Mouse (Mus musculus) heart, adult 18-20 months (tissue): ENCODE measurements around the gene Taf5l. TPM values are rescaled to one million over a fixed set of nuclear protein-coding genes. Genes with fewer than 3 reads are reported as not detected.
"Not testable (repeated sequence)": the region's sequence is repeated elsewhere in the genome, so short reads cannot be mapped to it uniquely, and the experiment has no call there.

Source experiments
- DNase-seq, 2 experiments: peaks; one replicate each; pipeline ENCODE4 v3.0.0; 2021 to 2022; ENCODE audit warnings: mixed read lengths in 1 of 2
- microRNA-seq, 2 experiments: library from miRNA; unstranded; fragments of <30 nt; microRNA quantifications; one replicate each; pipeline ENCODE4 v1.2.0; 2022
- total RNA-seq, 2 experiments: library from RNA; stranded (reverse); gene quantifications; 2 replicates each; pipeline ENCODE4 v1.2.3; 2021

The Taf5l gene
- total RNA-seq, 2 experiments from 2014 or later: 12.1 to 13.5 TPM

DNA sequence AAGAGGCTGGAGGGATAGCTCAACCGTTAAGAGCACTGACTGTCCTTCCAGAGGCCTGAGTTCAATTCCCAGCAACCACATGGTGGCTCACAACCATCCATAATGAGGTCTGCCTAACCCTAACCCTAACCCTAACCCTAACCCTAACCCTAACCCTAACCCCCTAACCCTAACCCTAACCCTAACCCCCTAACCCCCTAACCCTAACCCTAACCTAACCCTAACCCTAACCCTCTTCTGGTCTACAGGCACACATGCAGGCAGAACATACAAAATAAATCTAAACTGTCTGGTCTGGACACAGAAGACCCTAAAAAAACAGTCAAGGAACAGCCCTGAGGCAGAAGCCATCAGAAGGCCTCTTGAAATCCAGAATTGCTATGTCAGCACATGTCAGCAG, 59.8 kb downstream of the Taf5l start:
- DNase-seq: no peak

DNA sequence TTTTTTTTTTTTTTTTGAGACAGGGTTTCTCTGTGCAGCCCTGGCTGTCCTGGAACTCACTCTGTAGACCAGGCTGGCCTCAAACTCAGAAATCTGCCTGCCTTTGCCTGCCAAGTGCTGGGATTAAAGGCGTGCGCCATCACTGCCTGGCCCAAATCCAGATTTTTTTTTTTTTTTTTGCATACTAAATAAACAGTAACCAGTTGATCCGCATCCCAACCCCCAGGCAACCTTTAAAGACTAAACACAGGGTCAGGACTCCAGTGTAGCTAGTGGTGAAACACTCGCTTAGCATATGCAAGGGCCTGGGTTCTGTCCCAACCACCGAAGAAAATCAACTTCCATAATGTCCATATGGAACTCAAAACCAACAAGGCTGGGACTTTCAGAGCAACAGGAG, 60.6 kb downstream of the Taf5l start:
- DNase-seq: not testable (repeated sequence)

DNA sequence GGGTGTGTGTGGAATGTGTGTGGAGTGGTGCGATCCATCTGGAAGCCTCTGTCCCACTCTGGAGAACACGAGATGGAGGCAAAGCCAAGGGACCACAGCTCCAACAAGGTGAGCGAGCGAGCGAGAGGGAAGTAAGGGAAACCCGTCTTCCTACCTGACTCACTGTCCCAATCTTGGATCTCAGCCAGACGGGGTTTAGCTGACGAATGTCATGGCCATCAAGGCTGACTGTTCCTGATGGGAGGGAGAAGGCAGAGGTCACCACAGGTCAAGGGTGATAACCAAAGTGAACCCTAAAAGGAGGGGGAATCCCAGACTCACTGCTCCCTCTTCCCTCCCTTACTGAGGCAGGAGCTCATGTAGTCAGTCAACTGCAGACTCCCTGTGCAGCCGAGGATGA, 61.1 kb downstream of the Taf5l start:
- no peak for DNase-seq

DNA sequence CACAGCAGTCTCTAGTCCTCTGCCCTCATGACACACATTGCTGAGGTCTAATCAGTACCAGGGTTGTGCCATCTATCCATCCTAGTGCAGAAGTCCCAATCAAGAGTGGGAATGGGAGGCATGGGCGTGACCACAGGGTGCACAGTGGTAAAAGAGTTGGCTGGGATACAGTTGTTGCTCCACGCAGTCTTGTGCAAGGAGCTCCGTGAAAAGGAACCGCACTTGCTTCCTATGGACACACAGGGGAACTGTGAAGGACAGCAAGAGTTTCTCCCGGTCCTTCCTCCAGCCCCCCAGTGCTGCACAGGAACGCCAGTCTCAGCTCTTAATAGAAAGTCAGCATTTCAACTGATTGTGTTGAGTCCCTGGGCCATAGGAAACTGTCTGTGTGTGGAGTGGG, 61.7 kb downstream of the Taf5l start:
- DNase-seq: no peak

DNA sequence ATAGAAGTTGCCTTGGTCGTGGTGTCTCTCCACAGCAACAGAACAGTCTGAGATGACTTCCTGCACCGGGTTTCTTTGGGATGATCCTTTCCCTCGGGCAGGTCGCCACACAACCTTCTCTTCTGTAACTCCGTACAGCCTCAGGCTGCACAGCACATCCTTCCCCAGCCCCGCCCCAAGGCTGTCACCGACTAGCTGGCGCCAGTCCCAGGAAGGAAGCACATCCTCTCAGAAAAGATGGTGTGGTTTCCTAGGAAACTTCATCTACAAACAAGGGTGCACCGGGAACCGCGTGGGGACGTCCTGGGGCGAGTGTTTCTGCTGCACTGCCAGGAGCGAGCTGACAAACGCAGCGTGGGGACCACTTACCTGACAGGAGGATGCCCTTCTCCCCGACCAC, 63.1 kb downstream of the Taf5l start:
- peak; percentile 18 to 52 for DNase-seq

DNA sequence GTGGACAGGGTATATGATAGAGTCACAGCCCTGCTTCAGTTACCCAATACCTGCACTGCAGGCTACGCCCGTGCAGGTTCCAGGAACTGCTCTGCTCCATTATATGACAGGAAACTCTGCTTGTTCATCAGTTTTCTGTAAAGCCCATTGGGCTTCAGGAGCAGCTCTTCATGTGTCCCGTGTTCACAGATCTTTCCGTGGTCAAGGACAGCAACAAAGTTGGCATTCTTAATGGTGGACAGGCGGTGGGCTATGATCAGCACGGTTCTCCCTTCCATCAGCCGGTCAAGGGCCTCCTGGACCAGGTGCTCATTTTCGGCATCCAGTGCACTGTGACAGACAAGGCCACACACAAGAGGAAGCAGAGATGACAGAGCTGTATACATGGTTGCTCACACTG, 67.0 kb downstream of the Taf5l start:
- DNase-seq: no peak

DNA sequence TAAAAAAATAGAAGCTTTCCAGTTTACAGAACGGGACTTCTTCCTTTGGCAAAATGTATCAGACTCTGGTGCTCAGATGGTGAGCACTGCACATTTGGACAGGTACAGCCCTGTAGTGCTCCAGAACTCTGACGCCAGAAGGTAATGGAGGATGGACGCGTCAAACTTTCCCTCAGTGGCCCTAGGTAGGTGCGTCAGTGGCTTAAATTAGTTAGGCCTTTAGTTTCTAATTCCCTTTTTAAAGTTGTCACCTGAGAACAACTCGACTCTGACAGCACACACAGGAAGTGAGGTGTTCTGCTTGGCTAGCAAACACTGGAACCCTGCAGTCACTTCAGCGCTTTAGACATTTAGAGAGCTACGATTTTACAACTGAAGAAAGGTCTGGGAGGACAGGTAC, 67.5 kb downstream of the Taf5l start:
- no peak for DNase-seq

DNA sequence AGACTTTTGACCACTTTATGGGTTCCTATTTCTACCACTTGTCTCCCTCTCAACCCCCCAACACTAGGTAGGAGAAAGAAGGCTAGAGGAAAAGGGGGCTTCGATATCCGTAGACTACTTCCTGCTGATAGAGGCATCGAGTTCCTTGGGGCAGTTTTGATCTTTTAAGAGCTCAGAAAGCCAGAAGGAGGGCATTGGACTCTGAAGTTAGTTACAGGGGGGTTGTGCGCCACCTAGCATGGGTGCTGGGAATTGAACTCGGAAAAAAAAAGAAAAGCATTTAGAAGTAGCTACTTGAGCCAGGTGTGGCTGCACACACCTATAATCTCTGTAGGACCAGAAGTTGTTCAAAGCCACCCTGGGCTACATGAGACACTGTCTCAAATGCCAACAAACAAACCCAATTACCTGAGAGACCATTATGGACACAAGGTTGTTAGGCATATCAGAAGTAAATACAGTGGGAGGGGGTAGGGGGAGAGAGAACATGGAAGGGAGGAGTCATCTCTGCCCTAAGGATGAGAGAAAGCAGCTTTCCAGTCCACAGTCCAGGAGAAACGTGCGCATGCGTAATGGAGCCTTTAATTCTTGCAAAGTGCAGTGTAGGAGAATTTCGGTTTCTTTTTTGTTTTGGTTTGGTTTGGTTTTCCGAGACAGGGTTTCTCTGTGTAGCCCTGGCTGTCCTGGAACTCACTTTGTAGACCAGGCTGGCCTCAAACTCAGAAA, 71.0 kb downstream of the Taf5l start:
- peak; percentile 51 to 75 for DNase-seq

DNA sequence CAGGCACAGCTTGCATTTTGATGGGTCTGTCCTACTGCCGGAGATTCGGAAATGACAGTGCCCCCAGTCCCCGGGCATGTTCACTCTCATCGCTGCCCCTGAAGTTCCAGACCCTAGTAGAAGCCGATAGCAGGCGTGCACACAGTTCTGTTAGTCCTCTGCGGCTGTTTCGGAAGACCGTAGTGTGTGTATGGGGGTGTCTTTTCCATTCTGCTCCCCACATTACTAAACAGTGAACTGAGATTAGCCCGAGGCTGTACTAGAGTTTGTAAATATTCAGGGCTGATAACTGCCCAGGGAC, 71.6 kb downstream of the Taf5l start:
- DNase-seq: no peak

DNA sequence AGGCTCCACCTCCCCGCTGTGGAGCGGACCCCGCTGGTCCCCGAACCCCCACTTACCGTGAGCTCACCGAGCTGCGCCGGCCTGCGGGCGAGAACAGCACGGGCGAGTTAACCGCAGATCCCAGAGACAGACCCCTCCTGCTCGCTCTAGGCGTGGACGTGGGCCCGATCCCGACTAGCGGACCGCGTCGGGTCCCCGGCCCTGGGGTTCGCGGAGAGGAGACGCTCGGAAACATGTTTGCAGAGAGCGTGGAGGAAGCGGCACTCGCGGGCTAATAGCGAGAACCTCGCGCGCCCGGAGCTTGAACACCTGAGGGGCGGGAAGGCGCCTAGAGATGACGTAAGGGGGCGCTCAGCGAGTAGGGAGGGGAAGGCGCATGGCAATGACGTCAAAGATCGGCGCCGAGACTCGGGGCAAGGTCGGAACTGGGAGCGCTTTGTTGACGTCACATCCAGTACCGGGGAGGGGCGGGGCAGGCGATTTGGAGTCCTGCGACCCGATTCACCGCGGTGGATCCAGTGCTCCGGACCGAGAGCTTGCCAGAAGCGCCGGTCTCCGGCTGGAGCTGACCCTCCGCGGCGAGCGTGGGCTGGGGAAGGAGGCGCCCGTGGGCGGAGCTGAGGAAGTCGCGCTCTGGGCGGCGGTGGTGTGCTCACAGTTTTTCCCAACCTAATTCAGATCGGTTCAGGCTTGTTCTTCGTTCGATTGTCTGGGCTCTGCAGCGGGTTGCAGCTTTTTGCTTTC, 72.1 kb downstream of the Taf5l start, which contains the start of gene Nup133:
Gene Nup133 (minus strand): TSS at position 324 of the 744 bp plus-strand sequence.
- DNase-seq: peak; percentile 98 to 100

Small RNAs within 50 kb of the gene (microRNA-seq; reads per million reads assigned to microRNA genes)
- 0 reads per million in 2 experiments for gene Mir1967

Other genes starting within 250 kb of the Taf5l start
- 1 to 10 TPM; 8.6 to 8.9 TPM for gene Rab4a, start 215.4 kb downstream of the Taf5l start, total RNA-seq
- under 1 TPM; 0.57 to 0.93 TPM for gene Ccsap, start 161.2 kb downstream of the Taf5l start, total RNA-seq
- gene Acta1, start 126.6 kb downstream of the Taf5l start, total RNA-seq: 100 to 1,000 TPM; 385 to 423 TPM
- 10 to 100 TPM; 10.9 to 11.0 TPM for gene Nup133, start 72.1 kb downstream of the Taf5l start, total RNA-seq
- gene Abcb10, start 38.3 kb downstream of the Taf5l start, total RNA-seq: 10 to 100 TPM; 43.3 to 52.1 TPM
- 1 to 10 TPM; 6.7 to 7.2 TPM for gene Urb2, start 111 bp upstream of the Taf5l start, total RNA-seq
- 10 to 100 TPM; 38.2 to 38.7 TPM for gene Galnt2, start 210.0 kb upstream of the Taf5l start, total RNA-seq